Mouse (Mus musculus) erythroblast, embryonic 14.5 days (primary cell): ENCODE results near the gene Dgkg.

Experiments
- GATA1 ChIP-seq: IDR thresholded peaks from 2 replicates; pipeline ENCODE4 v1.6.1; 2012; ENCODE audit warnings: low read length, inconsistent platforms, mixed read lengths
- TAL1 ChIP-seq: IDR thresholded peaks from 3 replicates; pipeline ENCODE4 v1.6.1; 2012; ENCODE audit warnings: low read length, inconsistent platforms, mixed read lengths

- TF ChIP-seq GATA1 (no peak), TAL1 (no peak)
These were observed 92.6 kb downstream of the Dgkg start for GRCm38 (mm10) chr16:22564259-22564906.
